Mouse (Mus musculus) layer of hippocampus, postnatal 14 days (tissue): ENCODE measurements around the gene Slc50a1. TPM values are rescaled to one million over a fixed set of nuclear protein-coding genes. Genes with fewer than 3 reads are reported as not detected.

ENCODE experiments used
- microRNA-seq, 2 experiments: library from miRNA; unstranded; fragments of <30 nt; microRNA quantifications; one replicate each; pipeline ENCODE4 v1.2.0; 2021
- total RNA-seq, 2 experiments: library from RNA; stranded (reverse); gene quantifications; 2 replicates each; pipeline ENCODE4 v1.2.3; 2021

Slc50a1 gene
- total RNA-seq, 2 experiments from 2014 or later = 37.1 to 40.2 TPM

Small RNAs within 50 kb of the gene (microRNA-seq; reads per million reads assigned to microRNA genes)
- gene Mir92b = 6,578 to 8,284 reads per million in 2 experiments

Other genes with a start within 250 kb of the Slc50a1 start
- gene Rusc1, start 177.3 kb downstream of the Slc50a1 start, total RNA-seq = 100 to 1,000 TPM; 150 to 157 TPM
- not detected for gene Gm43738, start 169.5 kb downstream of the Slc50a1 start, total RNA-seq
- 100 to 1,000 TPM; 109 to 131 TPM for gene Fdps, start 168.6 kb downstream of the Slc50a1 start, total RNA-seq
- gene Pklr, start 134.4 kb downstream of the Slc50a1 start, total RNA-seq = not detected
- 10 to 100 TPM; 13.0 to 24.5 TPM for gene Hcn3, start 110.4 kb downstream of the Slc50a1 start, total RNA-seq
- gene Clk2, start 105.8 kb downstream of the Slc50a1 start, total RNA-seq = 10 to 100 TPM; 46.2 to 47.0 TPM
- 10 to 100 TPM; 74.5 to 75.6 TPM for gene Scamp3, start 93.1 kb downstream of the Slc50a1 start, total RNA-seq
- gene Fam189b, start 87.4 kb downstream of the Slc50a1 start, total RNA-seq = 10 to 100 TPM; 68.1 to 72.0 TPM
- gene Gba, start 67.6 kb downstream of the Slc50a1 start, total RNA-seq = 10 to 100 TPM; 64.1 to 68.8 TPM
- gene Thbs3, start 55.4 kb downstream of the Slc50a1 start, total RNA-seq = 10 to 100 TPM; 32.1 to 40.1 TPM
- 10 to 100 TPM; 91.1 to 99.9 TPM for gene Mtx1, start 43.5 kb downstream of the Slc50a1 start, total RNA-seq
- 1 to 10 TPM; 1.2 to 1.3 TPM for gene Muc1, start 41.5 kb downstream of the Slc50a1 start, total RNA-seq
- gene Krtcap2, start 24.6 kb downstream of the Slc50a1 start, total RNA-seq = 10 to 100 TPM; 77.3 to 90.2 TPM
- gene Trim46, start 24.3 kb downstream of the Slc50a1 start, total RNA-seq = 10 to 100 TPM; 97.0 to 99.4 TPM
- gene Dpm3, start 11.2 kb downstream of the Slc50a1 start, total RNA-seq = 10 to 100 TPM; 50.0 to 63.2 TPM
- 1 to 10 TPM; 6.4 TPM for gene Efna1, start 10.6 kb upstream of the Slc50a1 start, total RNA-seq
- 10 to 100 TPM; 57.8 to 62.7 TPM for gene Efna3, start 52.4 kb upstream of the Slc50a1 start, total RNA-seq
- gene Efna4, start 67.5 kb upstream of the Slc50a1 start, total RNA-seq = 1 to 10 TPM; 1.0 to 1.8 TPM
- gene Adam15, start 79.4 kb upstream of the Slc50a1 start, total RNA-seq = 100 to 1,000 TPM; 114 to 115 TPM
- gene Dcst2, start 91.4 kb upstream of the Slc50a1 start, total RNA-seq = under 1 TPM; 0.41 to 0.76 TPM
- under 1 TPM in 1 of 2 experiments, not detected in 1; 0.21 TPM for gene Dcst1, start 94.7 kb upstream of the Slc50a1 start, total RNA-seq
- 10 to 100 TPM; 12.1 to 15.1 TPM for gene Zbtb7b, start 124.2 kb upstream of the Slc50a1 start, total RNA-seq
- gene Lenep, start 132.2 kb upstream of the Slc50a1 start, total RNA-seq = 1 to 10 TPM; 3.2 to 4.3 TPM
- gene Flad1, start 141.3 kb upstream of the Slc50a1 start, total RNA-seq = 10 to 100 TPM; 30.4 to 30.5 TPM
- 1 to 10 TPM; 4.6 to 6.5 TPM for gene Cks1b, start 147.8 kb upstream of the Slc50a1 start, total RNA-seq
- gene Shc1, start 147.9 kb upstream of the Slc50a1 start, total RNA-seq = 10 to 100 TPM; 14.2 to 15.0 TPM
- gene Pygo2, start 159.6 kb upstream of the Slc50a1 start, total RNA-seq = 10 to 100 TPM; 49.5 to 57.6 TPM
- gene Pbxip1, start 166.1 kb upstream of the Slc50a1 start, total RNA-seq = 10 to 100 TPM; 44.5 to 54.0 TPM
- 10 to 100 TPM; 35.3 to 38.7 TPM for gene Pmvk, start 184.0 kb upstream of the Slc50a1 start, total RNA-seq
- gene Kcnn3, start 249.6 kb upstream of the Slc50a1 start, total RNA-seq = 10 to 100 TPM; 25.5 to 26.6 TPM